Mouse (Mus musculus): Measurements from ENCODE around the gene Rdh16. TPM values are rescaled to one million over a fixed set of nuclear protein-coding genes. Genes with fewer than 3 reads are reported as not detected.

Rdh16 gene
- polyA plus RNA-seq, 1 experiment from 2014 or later, result not detected

- Histone ChIP-seq H3K36me3 (ENCODE audit: control insufficient read depth, insufficient read depth) (no peaks in the 10 kb centered on the region), H3K4me1 (replicated peaks; ENCODE audit: control insufficient read depth, insufficient read depth, low read length) (no peaks in the 10 kb centered on the region), H3K4me2 (ENCODE audit: low read length) (no peak within 1 kb of the TSS), H3K27me3 (replicated peaks; ENCODE audit: control insufficient read depth, insufficient read depth, low read length) (no peaks in the 10 kb centered on the region), H3K9me3 (ENCODE audit: control insufficient read depth, low read length) (no peaks in the 10 kb centered on the region), H3K27ac (ENCODE audit: low read length) (no peak within 1 kb of the TSS), H3K9ac (replicated peaks; ENCODE audit: low read depth, low read length) (no peak within 1 kb of the TSS), H3K4me3 (replicated peaks; ENCODE audit: low read length) (no peak within 1 kb of the TSS)
- WGBS, result 78% methylated on average over 1 of the region's 1 CpGs
- no peak for ATAC-seq
These were observed 48.7 kb downstream of the Rdh16 start, which contains the start of gene Rdh19 for GRCm38 (mm10) chr10:127849628-127850027. TSS of gene Rdh19 (plus strand) at chr10:127849928.

GRCm38 (mm10) chr10:127856376-127856775, 55.4 kb downstream of the Rdh16 start:
- no peaks in the 10 kb centered on the region for H3K27me3 ChIP-seq (replicated peaks; ENCODE audit: control insufficient read depth, insufficient read depth, low read length)
- no peak overlapping the region for H3K4me3 ChIP-seq (replicated peaks; ENCODE audit: low read length)
- H3K4me2 ChIP-seq (ENCODE audit: low read length), result no peak overlapping the region
- no peak for ATAC-seq
- H3K9ac ChIP-seq (replicated peaks; ENCODE audit: low read depth, low read length), result no peak overlapping the region
- no peaks in the 10 kb centered on the region for H3K4me1 ChIP-seq (replicated peaks; ENCODE audit: control insufficient read depth, insufficient read depth, low read length)
- H3K36me3 ChIP-seq (ENCODE audit: control insufficient read depth, insufficient read depth), result no peaks in the 10 kb centered on the region
- H3K27ac ChIP-seq (ENCODE audit: low read length), result no peak overlapping the region
- no peaks in the 10 kb centered on the region for H3K9me3 ChIP-seq (ENCODE audit: control insufficient read depth, low read length)

GRCm38 (mm10) chr10:127864931-127865330, 64.0 kb downstream of the Rdh16 start:
- H3K36me3 ChIP-seq (ENCODE audit: control insufficient read depth, insufficient read depth), result no peaks in the 10 kb centered on the region
- ATAC-seq, result no peak
- H3K4me1 ChIP-seq (replicated peaks; ENCODE audit: control insufficient read depth, insufficient read depth, low read length), result no peaks in the 10 kb centered on the region
- H3K4me2 ChIP-seq (ENCODE audit: low read length), result no peak overlapping the region
- no peak overlapping the region for H3K9ac ChIP-seq (replicated peaks; ENCODE audit: low read depth, low read length)
- H3K4me3 ChIP-seq (replicated peaks; ENCODE audit: low read length), result no peak overlapping the region
- no peaks in the 10 kb centered on the region for H3K27me3 ChIP-seq (replicated peaks; ENCODE audit: control insufficient read depth, insufficient read depth, low read length)
- no peaks in the 10 kb centered on the region; the same call in 1 of the 2 replicates for H3K9me3 ChIP-seq (ENCODE audit: control insufficient read depth, low read length)
- no peak overlapping the region for H3K27ac ChIP-seq (ENCODE audit: low read length)

- no peak within 1 kb of the TSS for H3K27ac ChIP-seq (ENCODE audit: low read length)
- no peak within 1 kb of the TSS for H3K4me3 ChIP-seq (replicated peaks; ENCODE audit: low read length)
- 78% methylated on average over 3 of the region's 3 CpGs for WGBS
- no peak for ATAC-seq
- no peak within 1 kb of the TSS for H3K9ac ChIP-seq (replicated peaks; ENCODE audit: low read depth, low read length)
- no peaks in the 10 kb centered on the region for H3K27me3 ChIP-seq (replicated peaks; ENCODE audit: control insufficient read depth, insufficient read depth, low read length)
- H3K4me2 ChIP-seq (ENCODE audit: low read length), result no peak within 1 kb of the TSS
- no peaks in the 10 kb centered on the region for H3K4me1 ChIP-seq (replicated peaks; ENCODE audit: control insufficient read depth, insufficient read depth, low read length)
- H3K36me3 ChIP-seq (ENCODE audit: control insufficient read depth, insufficient read depth), result no peaks in the 10 kb centered on the region
- no peaks in the 10 kb centered on the region; the same call in 1 of the 2 replicates for H3K9me3 ChIP-seq (ENCODE audit: control insufficient read depth, low read length)
These were observed 65.3 kb downstream of the Rdh16 start, which contains the start of gene Rdh16f2 for GRCm38 (mm10) chr10:127866232-127866631. TSS of gene Rdh16f2 (plus strand) at chr10:127866474.

- Histone ChIP-seq H3K27ac (ENCODE audit: low read length) (no peak overlapping the region), H3K36me3 (ENCODE audit: control insufficient read depth, insufficient read depth) (no peaks in the 10 kb centered on the region), H3K9me3 (ENCODE audit: control insufficient read depth, low read length) (no peaks in the 10 kb centered on the region; the same call in 1 of the 2 replicates), H3K4me2 (ENCODE audit: low read length) (no peak overlapping the region), H3K27me3 (replicated peaks; ENCODE audit: control insufficient read depth, insufficient read depth, low read length) (no peaks in the 10 kb centered on the region), H3K4me3 (replicated peaks; ENCODE audit: low read length) (no peak overlapping the region), H3K4me1 (replicated peaks; ENCODE audit: control insufficient read depth, insufficient read depth, low read length) (no peaks in the 10 kb centered on the region), H3K9ac (replicated peaks; ENCODE audit: low read depth, low read length) (no peak overlapping the region)
- no peak for ATAC-seq
- WGBS, result 67% methylated on average over 4 of the region's 4 CpGs
These were observed 71.5 kb downstream of the Rdh16 start for GRCm38 (mm10) chr10:127872484-127872883.

- WGBS, result 54% methylated on average over 2 of the region's 2 CpGs
- Histone ChIP-seq H3K4me3 (replicated peaks; ENCODE audit: low read length) (no peak overlapping the region), H3K9ac (replicated peaks; ENCODE audit: low read depth, low read length) (no peak overlapping the region), H3K4me1 (replicated peaks; ENCODE audit: control insufficient read depth, insufficient read depth, low read length) (no peaks in the 10 kb centered on the region), H3K4me2 (ENCODE audit: low read length) (no peak overlapping the region), H3K27ac (ENCODE audit: low read length) (no peak overlapping the region), H3K36me3 (ENCODE audit: control insufficient read depth, insufficient read depth) (no peaks in the 10 kb centered on the region), H3K27me3 (replicated peaks; ENCODE audit: control insufficient read depth, insufficient read depth, low read length) (no peaks in the 10 kb centered on the region), H3K9me3 (ENCODE audit: control insufficient read depth, low read length) (no peaks in the 10 kb centered on the region)
- no peak for ATAC-seq
These were observed 76.7 kb downstream of the Rdh16 start for GRCm38 (mm10) chr10:127877681-127878080.

GRCm38 (mm10) chr10:127878262-127879057, 77.5 kb downstream of the Rdh16 start:
- H3K4me1 ChIP-seq (replicated peaks; ENCODE audit: control insufficient read depth, insufficient read depth, low read length), result no peaks in the 10 kb centered on the region
- no peaks in the 10 kb centered on the region for H3K27me3 ChIP-seq (replicated peaks; ENCODE audit: control insufficient read depth, insufficient read depth, low read length)
- no peaks in the 10 kb centered on the region for H3K9me3 ChIP-seq (ENCODE audit: control insufficient read depth, low read length)
- no peak overlapping the region for H3K27ac ChIP-seq (ENCODE audit: low read length)
- no peak for ATAC-seq
- no peak overlapping the region for H3K9ac ChIP-seq (replicated peaks; ENCODE audit: low read depth, low read length)
- WGBS, result 83% methylated on average over 3 of the region's 3 CpGs
- H3K4me2 ChIP-seq (ENCODE audit: low read length), result no peak overlapping the region
- H3K4me3 ChIP-seq (replicated peaks; ENCODE audit: low read length), result no peak overlapping the region
- no peaks in the 10 kb centered on the region for H3K36me3 ChIP-seq (ENCODE audit: control insufficient read depth, insufficient read depth)

GRCm38 (mm10) chr10:127879155-127879688, 78.3 kb downstream of the Rdh16 start:
- 82% methylated on average over 3 of the region's 3 CpGs for WGBS
- Histone ChIP-seq H3K9ac (replicated peaks; ENCODE audit: low read depth, low read length) (no peak overlapping the region), H3K4me2 (ENCODE audit: low read length) (no peak overlapping the region), H3K27me3 (replicated peaks; ENCODE audit: control insufficient read depth, insufficient read depth, low read length) (no peaks in the 10 kb centered on the region), H3K4me3 (replicated peaks; ENCODE audit: low read length) (no peak overlapping the region), H3K27ac (ENCODE audit: low read length) (no peak overlapping the region), H3K36me3 (ENCODE audit: control insufficient read depth, insufficient read depth) (no peaks in the 10 kb centered on the region), H3K9me3 (ENCODE audit: control insufficient read depth, low read length) (no peaks in the 10 kb centered on the region), H3K4me1 (replicated peaks; ENCODE audit: control insufficient read depth, insufficient read depth, low read length) (no peaks in the 10 kb centered on the region)
- no peak for ATAC-seq

GRCm38 (mm10) chr10:127881041-127881440, 80.1 kb downstream of the Rdh16 start:
- no peak for ATAC-seq
- H3K4me3 ChIP-seq (replicated peaks; ENCODE audit: low read length), result no peak overlapping the region
- 68% methylated on average over 4 of the region's 4 CpGs for WGBS
- no peaks in the 10 kb centered on the region for H3K27me3 ChIP-seq (replicated peaks; ENCODE audit: control insufficient read depth, insufficient read depth, low read length)
- no peak overlapping the region for H3K27ac ChIP-seq (ENCODE audit: low read length)
- no peak overlapping the region for H3K4me2 ChIP-seq (ENCODE audit: low read length)
- no peak overlapping the region for H3K9ac ChIP-seq (replicated peaks; ENCODE audit: low read depth, low read length)
- H3K9me3 ChIP-seq (ENCODE audit: control insufficient read depth, low read length), result no peaks in the 10 kb centered on the region
- H3K36me3 ChIP-seq (ENCODE audit: control insufficient read depth, insufficient read depth), result no peaks in the 10 kb centered on the region
- no peaks in the 10 kb centered on the region for H3K4me1 ChIP-seq (replicated peaks; ENCODE audit: control insufficient read depth, insufficient read depth, low read length)
